Mouse (Mus musculus) heart, postnatal 10 days (tissue): Measurements from ENCODE around the gene Paf1. TPM values are rescaled to one million over a fixed set of nuclear protein-coding genes. Genes with fewer than 3 reads are reported as not detected.

Experiments used
- total RNA-seq, 2 experiments: library from RNA; stranded (reverse); gene quantifications; 2 replicates each; pipeline ENCODE4 v1.2.3; 2021

The Paf1 gene
- total RNA-seq, 2 experiments from 2014 or later: 41.7 to 51.2 TPM

Other genes starting within 250 kb of the Paf1 start
- gene Fbl, start 223.2 kb upstream of the Paf1 start, total RNA-seq: 10 to 100 TPM; 46.8 to 50.0 TPM
- 10 to 100 TPM; 32.2 to 35.6 TPM for gene Dyrk1b, start 213.5 kb upstream of the Paf1 start, total RNA-seq
- 10 to 100 TPM; 17.1 to 17.2 TPM for gene Eid2, start 125.1 kb upstream of the Paf1 start, total RNA-seq
- gene Eid2b, start 115.2 kb upstream of the Paf1 start, total RNA-seq: 10 to 100 TPM; 10.9 to 11.1 TPM
- not detected for gene Selenov, start 101.8 kb upstream of the Paf1 start, total RNA-seq
- not detected for gene Dll3, start 90.7 kb upstream of the Paf1 start, total RNA-seq
- gene Timm50, start 80.9 kb upstream of the Paf1 start, total RNA-seq: 10 to 100 TPM; 54.8 to 58.8 TPM
- 10 to 100 TPM; 60.7 to 61.1 TPM for gene Supt5, start 54.2 kb upstream of the Paf1 start, total RNA-seq
- 100 to 1,000 TPM; 768 to 852 TPM for gene Rps16, start 42.3 kb upstream of the Paf1 start, total RNA-seq
- gene Plekhg2, start 20.4 kb upstream of the Paf1 start, total RNA-seq: 10 to 100 TPM; 36.0 to 42.3 TPM
- 10 to 100 TPM; 12.7 to 15.8 TPM for gene Zfp36, start 12.7 kb upstream of the Paf1 start, total RNA-seq
- 10 to 100 TPM; 20.7 to 22.6 TPM for gene Med29, start 243 bp upstream of the Paf1 start, total RNA-seq
- 1 to 10 TPM; 7.6 to 8.7 TPM for gene Gmfg, start 44.5 kb downstream of the Paf1 start, total RNA-seq
- gene Lrfn1, start 59.0 kb downstream of the Paf1 start, total RNA-seq: 1 to 10 TPM; 2.0 to 2.7 TPM
- gene Ifnl2, start 117.5 kb downstream of the Paf1 start, total RNA-seq: not detected
- not detected for gene Ifnl3, start 129.9 kb downstream of the Paf1 start, total RNA-seq
- not detected for gene Sycn, start 147.9 kb downstream of the Paf1 start, total RNA-seq
- not detected for gene Nccrp1, start 154.3 kb downstream of the Paf1 start, total RNA-seq
- gene Samd4b, start 205.2 kb downstream of the Paf1 start, total RNA-seq: 10 to 100 TPM; 37.7 to 40.4 TPM
- 10 to 100 TPM; 11.2 to 15.6 TPM for gene Pak4, start 205.2 kb downstream of the Paf1 start, total RNA-seq
- not detected for gene Acp7, start 238.4 kb downstream of the Paf1 start, total RNA-seq